Mouse (Mus musculus): ENCODE results near the gene Ccdc24. TPM values are rescaled to one million over a fixed set of nuclear protein-coding genes. Genes with fewer than 3 reads are reported as not detected.
A peak's percentile ranks its signal among the peaks of the same experiment; 100 is the strongest.

The Ccdc24 gene
- polyA plus RNA-seq, 1 experiment from 2014 or later = 2.3 TPM

DNA sequence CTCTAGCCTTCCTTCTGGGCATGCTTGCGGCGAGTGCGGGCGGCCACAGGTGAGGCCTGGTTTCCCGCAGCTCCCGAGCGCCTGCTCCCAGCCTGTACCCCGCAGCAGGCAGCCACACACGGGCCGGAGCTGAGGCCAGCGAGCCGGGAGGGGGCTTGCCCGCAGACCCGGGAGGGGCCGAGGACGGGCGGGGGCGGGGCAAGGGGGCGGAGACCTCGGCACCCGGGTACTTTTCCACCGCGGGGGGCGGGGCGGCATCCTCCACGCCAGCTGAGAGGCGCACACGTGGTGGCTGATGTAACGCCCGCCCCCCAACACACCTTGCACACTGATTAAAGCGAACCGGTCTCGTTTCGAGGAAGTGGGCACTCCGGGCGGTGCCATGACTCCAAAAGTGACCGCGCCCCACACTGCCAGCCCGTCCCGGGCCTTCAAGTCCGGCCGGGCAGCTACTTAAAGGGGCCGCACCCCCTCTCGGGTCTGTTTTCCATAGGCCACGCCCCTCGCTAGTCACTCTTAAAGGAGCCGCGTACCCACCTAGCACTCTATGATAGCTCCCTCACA lies 36.1 kb downstream of the Ccdc24 start:
- no peaks in the 10 kb centered on the region for H3K27me3 ChIP-seq (replicated peaks)
- peak overlapping the region; percentile 58 for H3K4me3 ChIP-seq (replicated peaks)
- peak overlapping the region; percentile 93 for H3K27ac ChIP-seq
- WGBS = 0% methylated on average over 43 of the region's 48 CpGs
- ATAC-seq (ENCODE audit: insufficient read depth, low FRiP score, low read depth) = peak; percentile 86
- peaks cover 23% of the 10 kb centered on the region for H3K4me1 ChIP-seq
- no peaks in the 10 kb centered on the region for H3K9me3 ChIP-seq
- H3K4me2 ChIP-seq = peak overlapping the region; percentile 93
- no peaks in the 10 kb centered on the region for H3K36me3 ChIP-seq
- H3K9ac ChIP-seq = peak overlapping the region; percentile 69

DNA sequence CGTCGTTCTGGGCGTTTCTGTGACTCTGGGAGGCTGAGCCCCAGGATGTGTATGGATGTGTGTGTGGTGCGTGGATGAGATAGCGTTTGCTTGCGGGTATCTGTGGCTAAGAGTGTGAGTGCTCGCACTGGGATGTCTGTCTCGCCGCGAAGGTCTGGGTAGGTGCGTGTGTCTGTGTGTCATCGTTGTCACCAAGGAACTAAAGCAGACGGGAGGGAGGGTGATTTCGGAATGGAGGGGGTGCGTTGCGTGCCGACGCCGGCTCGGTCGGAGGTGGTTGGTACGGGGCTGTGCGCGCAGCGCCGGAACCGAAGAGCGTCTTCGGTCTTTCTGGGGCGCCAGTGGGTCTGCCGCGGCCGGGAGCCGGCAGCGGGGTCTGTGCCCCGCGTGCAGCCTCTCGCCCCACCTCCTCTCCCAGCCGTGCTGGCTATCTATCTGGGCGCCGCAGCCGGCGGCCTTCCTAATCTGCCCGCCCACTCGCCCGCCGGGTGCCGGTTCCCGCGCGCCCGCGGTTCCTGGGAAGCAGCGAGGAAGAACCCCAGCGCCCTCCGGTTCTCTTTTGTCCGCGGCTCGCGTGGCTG lies 36.7 kb downstream of the Ccdc24 start:
- H3K9ac ChIP-seq = peak overlapping the region; percentile 69
- WGBS = under 1% methylated on average over 60 of the region's 60 CpGs
- peaks cover 25% of the 10 kb centered on the region for H3K4me1 ChIP-seq
- peak; percentile 44 for ATAC-seq (ENCODE audit: insufficient read depth, low FRiP score, low read depth)
- peak overlapping the region; percentile 93 for H3K4me2 ChIP-seq
- H3K27me3 ChIP-seq (replicated peaks) = no peaks in the 10 kb centered on the region
- H3K27ac ChIP-seq = peak overlapping the region; percentile 93
- H3K36me3 ChIP-seq = no peaks in the 10 kb centered on the region
- H3K9me3 ChIP-seq = no peaks in the 10 kb centered on the region
- peak overlapping the region; percentile 58 for H3K4me3 ChIP-seq (replicated peaks)

DNA sequence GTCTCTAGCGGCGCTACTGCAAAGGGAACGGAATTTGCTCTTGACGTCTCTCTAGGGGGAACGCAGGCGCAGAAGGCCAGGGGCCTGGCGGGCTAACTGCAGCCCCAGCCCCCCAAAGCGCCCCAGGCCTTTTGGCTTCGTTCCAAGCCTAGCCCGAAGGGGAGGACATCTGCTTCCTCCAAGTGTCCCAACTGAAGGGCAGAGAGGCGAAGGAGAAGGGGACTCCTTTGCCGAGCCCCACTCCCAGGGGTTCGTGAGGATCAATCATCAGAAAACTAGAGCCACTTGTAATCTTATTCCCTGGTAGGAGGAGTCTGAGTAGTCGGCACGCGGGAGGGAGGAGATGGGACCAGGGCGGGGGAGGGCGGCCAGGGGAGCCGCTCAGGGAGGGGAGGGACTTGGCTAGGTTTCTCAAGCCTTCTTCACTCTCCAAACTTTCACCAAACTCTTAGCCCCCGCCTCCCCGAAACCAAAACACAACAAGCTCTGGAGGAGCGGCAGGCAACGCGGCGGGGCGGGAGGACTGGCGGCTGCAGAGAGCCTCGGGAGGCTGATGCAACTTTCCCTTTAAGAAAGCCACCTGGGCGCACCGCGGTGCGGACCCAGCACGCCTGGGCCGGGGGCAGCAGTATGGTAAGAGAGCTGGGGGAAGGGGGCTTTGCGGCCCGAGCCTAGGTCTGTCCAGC lies 37.4 kb downstream of the Ccdc24 start:
- ATAC-seq (ENCODE audit: insufficient read depth, low FRiP score, low read depth) = peak; percentile 42
- H3K36me3 ChIP-seq = no peaks in the 10 kb centered on the region
- no peaks in the 10 kb centered on the region for H3K9me3 ChIP-seq
- H3K4me3 ChIP-seq (replicated peaks) = peak overlapping the region; percentile 58
- under 1% methylated on average over 36 of the region's 36 CpGs for WGBS
- peak overlapping the region; percentile 93 for H3K27ac ChIP-seq
- no peaks in the 10 kb centered on the region for H3K27me3 ChIP-seq (replicated peaks)
- H3K9ac ChIP-seq = peak overlapping the region; percentile 69
- H3K4me1 ChIP-seq = peaks cover 31% of the 10 kb centered on the region
- H3K4me2 ChIP-seq = peak overlapping the region; percentile 93

DNA sequence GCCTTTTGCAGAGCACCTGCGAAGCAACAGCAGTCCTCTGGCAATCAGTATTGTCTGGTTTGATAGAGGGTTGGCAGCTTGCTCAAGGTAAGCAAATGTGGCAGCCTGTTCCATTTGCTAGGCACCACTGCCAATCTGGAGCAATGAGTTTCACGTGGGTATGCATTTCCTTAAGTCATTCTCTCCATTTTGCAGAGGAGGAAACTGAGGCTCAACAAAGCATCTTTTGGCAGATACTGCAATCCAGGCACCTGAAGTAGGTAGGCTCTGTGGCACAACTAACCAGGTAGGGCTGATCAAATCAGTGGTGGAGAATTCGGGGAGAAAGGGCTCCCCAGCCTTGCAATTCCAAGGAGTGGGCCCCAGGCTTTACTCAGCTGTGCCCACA lies 37.9 kb downstream of the Ccdc24 start, which contains the start of gene Slc6a9:
Gene Slc6a9, plus strand, starts transcription at position 50 of the 388 bp plus-strand sequence.
- peak within 1 kb of the TSS; percentile 69 for H3K9ac ChIP-seq
- WGBS = 26% methylated on average over 3 of the region's 3 CpGs
- H3K36me3 ChIP-seq = no peaks in the 10 kb centered on the region
- ATAC-seq (ENCODE audit: insufficient read depth, low FRiP score, low read depth) = no peak
- peaks cover 36% of the 10 kb centered on the region for H3K4me1 ChIP-seq
- H3K27me3 ChIP-seq (replicated peaks) = no peaks in the 10 kb centered on the region
- peak within 1 kb of the TSS; percentile 58 for H3K4me3 ChIP-seq (replicated peaks)
- peak within 1 kb of the TSS; percentile 93 for H3K27ac ChIP-seq
- H3K4me2 ChIP-seq = peak within 1 kb of the TSS; percentile 93
- no peaks in the 10 kb centered on the region for H3K9me3 ChIP-seq

DNA sequence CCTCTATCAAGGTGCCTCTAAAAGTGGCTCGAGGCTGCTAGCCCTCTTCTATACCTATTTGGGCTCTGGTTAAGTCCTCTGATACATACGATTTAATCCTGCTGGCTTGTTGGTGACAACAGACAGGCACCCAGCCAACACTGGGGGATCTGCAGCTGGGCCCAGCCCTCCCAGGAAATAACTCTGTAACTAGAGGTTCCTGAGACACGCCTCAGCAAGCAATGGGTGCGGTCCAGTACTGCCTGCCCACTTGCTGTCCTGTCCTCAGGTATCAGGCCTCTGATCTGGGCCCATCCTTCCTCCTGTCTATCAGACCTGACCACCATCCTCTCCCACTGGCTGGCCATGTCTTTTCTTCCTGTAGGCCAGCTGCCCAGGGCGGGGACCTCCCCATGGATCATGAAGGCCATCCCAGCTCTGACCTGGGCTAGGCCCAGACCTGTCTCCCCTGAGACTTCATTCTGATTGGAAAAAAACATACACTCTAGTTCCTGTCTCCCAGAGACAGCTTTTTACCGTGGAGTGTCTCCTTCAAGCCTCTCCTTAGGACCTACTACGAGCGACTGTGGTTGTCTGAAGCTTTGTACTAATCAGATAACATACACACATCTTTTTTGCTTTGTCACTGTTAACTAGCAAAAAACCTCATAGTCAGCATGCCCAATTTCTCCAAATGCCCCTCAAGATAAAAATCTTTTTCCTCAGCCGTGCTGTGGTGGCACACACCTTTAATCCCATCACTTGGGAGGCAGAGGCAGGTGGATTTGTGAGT lies 40.3 kb downstream of the Ccdc24 start:
- H3K4me1 ChIP-seq = peaks cover 36% of the 10 kb centered on the region
- ATAC-seq (ENCODE audit: insufficient read depth, low FRiP score, low read depth) = peak; percentile 19; the same call in 1 of the 2 replicates
- H3K9ac ChIP-seq = no peak overlapping the region
- H3K36me3 ChIP-seq = no peaks in the 10 kb centered on the region
- no peaks in the 10 kb centered on the region for H3K27me3 ChIP-seq (replicated peaks)
- 60% methylated on average over 9 of the region's 9 CpGs for WGBS
- no peak overlapping the region for H3K4me3 ChIP-seq (replicated peaks)
- no peaks in the 10 kb centered on the region for H3K9me3 ChIP-seq
- peak overlapping the region; percentile 18; the same call in 1 of the 2 replicates for H3K27ac ChIP-seq
- H3K4me2 ChIP-seq = no peak overlapping the region

DNA sequence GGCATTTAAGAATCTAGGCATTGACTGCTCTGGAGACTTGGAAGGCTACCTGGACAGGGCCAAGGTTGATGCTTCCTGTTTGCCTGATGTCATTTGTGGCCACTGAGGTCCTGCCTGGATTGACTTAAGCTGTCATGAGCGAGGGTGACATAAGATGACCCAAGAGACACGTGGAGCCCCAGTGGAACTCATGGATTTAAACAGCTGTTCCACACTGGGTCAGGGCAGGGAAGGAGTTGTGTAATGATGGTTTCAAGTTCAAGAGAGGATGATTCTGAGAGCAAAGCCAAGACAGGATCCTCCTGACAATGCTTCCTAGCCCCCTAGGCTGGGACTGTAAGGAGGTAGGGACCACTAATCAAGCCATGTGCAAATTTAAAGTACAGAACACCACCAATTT lies 40.9 kb downstream of the Ccdc24 start:
- peak overlapping the region; percentile 18; the same call in 1 of the 2 replicates for H3K27ac ChIP-seq
- H3K36me3 ChIP-seq = no peaks in the 10 kb centered on the region

DNA sequence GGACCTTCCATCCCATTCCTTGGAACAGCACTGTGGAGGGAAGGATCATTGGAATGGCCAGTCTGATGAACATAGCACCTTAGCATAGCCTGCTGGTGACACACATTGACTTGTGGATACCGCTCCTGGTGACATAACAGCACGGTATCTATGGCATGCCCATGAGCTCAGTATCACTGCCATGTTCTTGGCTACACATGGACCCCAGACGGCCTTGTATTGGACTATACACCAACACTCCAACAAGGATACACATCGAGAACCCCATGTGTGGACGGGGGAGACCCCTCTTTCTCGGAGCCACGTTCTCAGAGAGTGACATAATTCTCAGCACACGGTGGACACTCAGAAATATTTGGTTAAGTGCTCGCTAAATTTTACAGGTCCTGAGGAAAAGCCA lies 41.6 kb downstream of the Ccdc24 start:
- Histone ChIP-seq H3K4me3 (replicated peaks) (no peak overlapping the region), H3K4me2 (no peak overlapping the region), H3K36me3 (no peaks in the 10 kb centered on the region), H3K27ac (peak overlapping the region; percentile 77; the same call in 1 of the 2 replicates), H3K9me3 (no peaks in the 10 kb centered on the region), H3K27me3 (replicated peaks) (no peaks in the 10 kb centered on the region), H3K9ac (no peak overlapping the region), H3K4me1 (peaks cover 31% of the 10 kb centered on the region)
- WGBS = 92% methylated on average over 9 of the region's 9 CpGs
- no peak for ATAC-seq (ENCODE audit: insufficient read depth, low FRiP score, low read depth)

More for the DNA sequence above, 40.9 kb downstream of the Ccdc24 start:
- Histone ChIP-seq H3K9me3 (no peaks in the 10 kb centered on the region), H3K4me3 (replicated peaks) (no peak overlapping the region), H3K4me2 (no peak overlapping the region), H3K27me3 (replicated peaks) (no peaks in the 10 kb centered on the region), H3K4me1 (peaks cover 31% of the 10 kb centered on the region), H3K9ac (no peak overlapping the region)
- 73% methylated on average over 2 of the region's 2 CpGs for WGBS
- ATAC-seq (ENCODE audit: insufficient read depth, low FRiP score, low read depth) = no peak

DNA sequence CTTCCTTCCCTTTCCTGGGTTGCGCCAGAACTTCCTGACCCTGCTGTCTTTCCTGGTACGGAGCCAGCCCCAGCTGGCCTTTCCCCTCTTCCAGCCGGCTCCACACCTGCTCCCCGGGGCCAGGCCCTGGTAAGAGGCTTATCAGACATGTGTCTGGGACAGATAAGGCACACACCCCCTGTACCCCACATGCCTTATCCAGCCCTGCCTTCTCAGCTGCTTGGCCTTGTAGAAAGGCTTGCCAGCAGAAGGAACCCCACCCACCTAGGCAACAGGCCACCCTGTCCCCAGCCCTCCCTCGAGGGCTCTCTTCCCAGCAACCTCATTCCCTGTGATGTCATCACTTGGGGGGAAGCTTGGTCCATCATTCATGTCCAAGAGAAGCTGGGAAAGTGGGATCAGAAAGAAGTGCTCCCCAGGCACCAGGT lies 42.2 kb downstream of the Ccdc24 start:
- Histone ChIP-seq H3K27ac (peak overlapping the region; percentile 77), H3K9ac (no peak overlapping the region)

DNA sequence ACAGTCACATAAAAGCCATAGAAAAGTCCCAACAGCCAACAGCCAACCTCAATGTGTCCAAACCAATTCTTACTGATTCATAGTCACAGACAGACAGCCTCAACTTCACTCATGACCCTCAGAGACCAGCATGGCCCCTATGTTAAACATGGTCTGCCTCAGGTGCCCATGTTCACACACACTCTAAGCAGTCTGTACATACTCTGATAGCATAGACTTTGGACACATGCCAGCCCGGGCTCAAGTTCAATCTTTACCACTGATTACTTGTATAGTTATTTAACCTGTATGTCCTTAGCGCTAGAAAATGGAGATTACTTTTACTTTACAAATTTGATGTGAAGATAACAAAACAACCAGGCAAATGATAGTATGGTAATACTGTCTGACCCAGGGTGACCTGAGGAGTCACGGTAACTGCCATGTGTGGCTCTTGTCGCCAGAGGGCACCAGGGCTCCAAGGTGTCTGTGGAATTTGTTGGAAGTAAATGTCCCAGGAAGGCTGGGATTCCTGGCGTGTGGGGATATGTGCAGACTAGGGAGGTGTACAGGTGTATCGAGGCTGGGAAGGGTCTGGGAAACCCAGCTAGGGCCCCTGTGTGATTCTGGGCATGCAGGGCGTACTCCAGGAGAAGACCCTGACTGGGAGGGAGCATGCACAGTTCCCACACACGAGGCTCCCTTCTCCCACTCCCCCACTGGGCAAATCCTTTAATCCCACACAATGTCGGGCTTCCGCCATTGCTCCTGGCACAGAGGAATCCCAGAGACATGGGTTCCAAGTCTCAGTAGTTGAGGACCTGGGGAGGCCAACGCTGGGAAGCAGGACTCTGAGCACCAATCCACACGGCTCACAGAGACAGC lies 42.9 kb downstream of the Ccdc24 start:
- peak; percentile 42 for ATAC-seq (ENCODE audit: insufficient read depth, low FRiP score, low read depth)
- 7% methylated on average over 12 of the region's 12 CpGs for WGBS
- H3K36me3 ChIP-seq = no peaks in the 10 kb centered on the region
- no peak overlapping the region for H3K4me3 ChIP-seq (replicated peaks)
- H3K4me2 ChIP-seq = peak overlapping the region; percentile 39
- peaks cover 28% of the 10 kb centered on the region for H3K4me1 ChIP-seq
- no peaks in the 10 kb centered on the region for H3K9me3 ChIP-seq
- H3K27me3 ChIP-seq (replicated peaks) = no peaks in the 10 kb centered on the region
- no peak overlapping the region for H3K9ac ChIP-seq
- H3K27ac ChIP-seq = peak overlapping the region; percentile 77

More for the DNA sequence above, 42.2 kb downstream of the Ccdc24 start:
- H3K9me3 ChIP-seq = no peaks in the 10 kb centered on the region
- no peak overlapping the region for H3K4me3 ChIP-seq (replicated peaks)
- ATAC-seq (ENCODE audit: insufficient read depth, low FRiP score, low read depth) = peak; percentile 91
- H3K36me3 ChIP-seq = no peaks in the 10 kb centered on the region
- H3K4me2 ChIP-seq = peak overlapping the region; percentile 39
- 10% methylated on average over 5 of the region's 5 CpGs for WGBS
- H3K4me1 ChIP-seq = peaks cover 31% of the 10 kb centered on the region
- no peaks in the 10 kb centered on the region for H3K27me3 ChIP-seq (replicated peaks)

DNA sequence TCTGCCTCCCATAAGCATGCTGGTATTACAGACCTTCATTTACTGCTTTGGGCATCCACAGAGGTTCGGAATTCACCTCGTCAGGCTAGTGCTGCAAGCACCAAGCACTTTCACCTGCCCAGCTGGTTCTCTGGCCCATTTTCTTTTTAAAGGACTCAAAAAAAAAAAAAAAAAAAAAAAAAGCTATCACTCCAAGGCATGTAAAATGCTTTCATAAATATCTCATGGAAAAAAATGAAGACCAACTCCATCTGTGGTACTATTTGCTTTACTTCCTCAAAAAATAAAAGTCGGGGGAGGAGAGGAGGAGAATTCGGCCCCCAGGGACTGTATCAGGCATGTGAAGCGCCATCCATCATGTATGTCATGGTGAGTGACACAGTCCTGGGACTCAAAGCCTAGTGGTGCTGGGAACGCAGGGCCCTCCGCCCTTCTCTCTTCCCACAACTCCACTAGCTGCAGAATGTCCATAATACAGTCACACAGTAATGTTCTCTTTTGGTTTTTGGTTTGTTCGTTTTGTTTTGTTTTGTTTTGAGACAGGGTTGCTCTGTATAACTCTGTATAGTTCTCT lies 43.7 kb downstream of the Ccdc24 start:
- H3K36me3 ChIP-seq = no peaks in the 10 kb centered on the region
- peaks cover 25% of the 10 kb centered on the region for H3K4me1 ChIP-seq
- H3K27me3 ChIP-seq (replicated peaks) = no peaks in the 10 kb centered on the region
- 57% methylated on average over 8 of the region's 8 CpGs for WGBS
- H3K9ac ChIP-seq = no peak overlapping the region
- no peaks in the 10 kb centered on the region for H3K9me3 ChIP-seq
- peak overlapping the region; percentile 50 for H3K27ac ChIP-seq
- H3K4me3 ChIP-seq (replicated peaks) = no peak overlapping the region
- no peak for ATAC-seq (ENCODE audit: insufficient read depth, low FRiP score, low read depth)
- H3K4me2 ChIP-seq = no peak overlapping the region

DNA sequence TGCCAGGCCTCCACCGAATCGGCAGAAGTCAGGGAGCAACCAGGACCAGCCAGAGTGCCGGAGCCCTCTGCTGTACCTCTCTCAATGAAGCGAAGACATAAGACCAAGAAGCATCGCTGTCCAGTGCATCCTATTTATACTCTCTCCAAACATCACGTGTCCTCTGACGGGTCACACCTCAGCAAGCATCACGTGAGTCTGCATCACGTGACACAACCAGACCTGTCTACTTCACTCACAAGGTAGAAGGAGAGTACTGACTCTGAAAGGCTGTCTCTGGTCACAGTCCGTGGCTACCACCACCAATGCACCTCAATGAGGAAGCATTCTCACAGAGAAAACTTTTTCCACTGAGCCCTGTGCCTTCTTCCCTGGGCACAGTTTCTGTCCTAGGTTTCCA lies 54.3 kb downstream of the Ccdc24 start:
- Histone ChIP-seq H3K36me3 (no peaks in the 10 kb centered on the region), H3K27ac (no peak overlapping the region), H3K9me3 (no peaks in the 10 kb centered on the region), H3K4me2 (no peak overlapping the region), H3K4me1 (no peaks in the 10 kb centered on the region), H3K9ac (no peak overlapping the region), H3K4me3 (replicated peaks) (no peak overlapping the region), H3K27me3 (replicated peaks) (no peaks in the 10 kb centered on the region)
- 90% methylated on average over 10 of the region's 10 CpGs for WGBS
- ATAC-seq (ENCODE audit: insufficient read depth, low FRiP score, low read depth) = no peak
